Mouse (Mus musculus) adrenal gland, adult 8-10 months (tissue): Measurements from ENCODE around the gene Lrp5. TPM values are rescaled to one million over a fixed set of nuclear protein-coding genes. Genes with fewer than 3 reads are reported as not detected.

Source experiments
- DNase-seq: peaks from one replicate; pipeline ENCODE4 v3.0.0; 2022
- total RNA-seq, 4 experiments: library from RNA; stranded (reverse); gene quantifications; 2 replicates each; pipeline ENCODE4 v1.2.4; 2022

Gene Lrp5
- total RNA-seq, 4 experiments from 2014 or later: 99.3 to 161 (median 120) TPM

DNA sequence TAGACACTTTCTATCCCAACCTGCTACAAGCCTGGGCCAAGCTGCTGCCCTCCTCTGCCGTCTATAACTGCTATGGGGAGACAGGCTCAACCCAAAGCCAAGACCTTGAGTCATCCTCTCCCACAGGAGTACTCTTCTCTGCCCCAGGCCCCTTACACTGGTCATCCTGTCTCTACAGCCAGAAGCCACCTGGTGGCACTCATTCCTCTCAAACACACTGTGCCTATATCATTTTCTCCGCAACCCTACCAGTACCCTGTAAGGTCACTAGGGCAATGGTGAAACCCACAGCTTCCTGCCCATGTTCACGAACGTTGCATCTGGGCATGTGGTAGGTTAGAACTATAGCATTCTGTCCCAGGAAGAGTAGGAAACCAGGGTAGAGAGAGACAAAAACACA lies 31.4 kb downstream of the Lrp5 start:
- DNase-seq: no peak

DNA sequence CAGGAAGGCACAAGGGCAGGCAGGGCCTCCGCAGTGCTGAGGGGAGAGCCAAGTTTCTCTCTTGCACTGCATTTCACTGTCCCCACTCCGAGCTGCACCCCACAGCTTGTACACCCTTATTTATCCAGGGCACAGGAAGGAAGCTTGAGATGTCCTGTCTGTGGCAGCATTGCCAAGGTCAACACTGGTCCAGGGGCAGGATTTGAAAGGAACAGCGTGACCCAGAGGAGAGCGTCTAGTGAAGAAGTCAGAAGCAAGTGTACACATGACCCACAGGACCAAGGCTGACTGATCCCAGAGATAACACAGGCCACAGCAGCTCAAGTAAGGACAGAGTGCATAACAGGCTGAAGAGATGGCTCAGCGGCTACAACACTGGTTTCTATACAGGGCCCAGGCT lies 32.3 kb downstream of the Lrp5 start:
- DNase-seq: peak; percentile 81

DNA sequence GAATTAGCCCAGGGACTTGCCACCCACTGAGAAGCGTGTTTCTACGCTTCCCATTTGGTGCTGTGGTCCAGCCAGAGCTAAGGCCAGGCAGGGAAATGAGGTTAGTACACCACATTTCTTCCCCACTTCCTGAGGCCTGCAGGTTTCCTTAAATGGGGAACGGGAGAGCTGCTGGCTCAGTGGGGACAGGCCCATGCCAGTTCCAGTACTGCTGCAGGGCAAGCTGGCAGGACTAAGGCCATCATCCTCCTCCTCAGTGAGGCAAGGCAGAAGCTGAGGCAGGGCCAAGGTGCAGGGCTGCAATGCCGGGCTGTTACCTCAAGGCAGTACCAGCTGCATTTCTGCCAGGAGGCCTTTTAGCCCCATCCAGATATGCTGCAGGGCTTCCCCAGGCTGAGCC lies 32.9 kb downstream of the Lrp5 start:
- no peak for DNase-seq

DNA sequence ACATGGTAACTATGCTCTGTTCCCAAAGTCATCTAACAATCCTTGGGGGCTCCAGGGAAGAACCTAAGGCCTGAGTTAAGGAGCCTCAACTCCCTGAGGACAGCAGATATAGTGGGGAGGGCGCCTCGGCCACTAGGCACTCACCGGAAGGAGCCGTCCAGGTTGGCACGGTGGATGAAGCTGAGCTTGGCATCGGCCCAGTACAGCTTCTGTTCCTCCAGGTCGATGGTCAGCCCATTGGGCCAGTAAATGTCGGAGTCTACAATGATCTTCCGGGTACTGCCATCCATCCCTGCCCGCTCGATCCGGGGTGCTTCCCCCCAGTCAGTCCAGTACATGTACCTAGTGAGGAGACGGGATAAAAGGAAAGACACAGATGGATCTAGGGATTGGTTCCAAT lies 34.4 kb downstream of the Lrp5 start:
- DNase-seq: no peak

DNA sequence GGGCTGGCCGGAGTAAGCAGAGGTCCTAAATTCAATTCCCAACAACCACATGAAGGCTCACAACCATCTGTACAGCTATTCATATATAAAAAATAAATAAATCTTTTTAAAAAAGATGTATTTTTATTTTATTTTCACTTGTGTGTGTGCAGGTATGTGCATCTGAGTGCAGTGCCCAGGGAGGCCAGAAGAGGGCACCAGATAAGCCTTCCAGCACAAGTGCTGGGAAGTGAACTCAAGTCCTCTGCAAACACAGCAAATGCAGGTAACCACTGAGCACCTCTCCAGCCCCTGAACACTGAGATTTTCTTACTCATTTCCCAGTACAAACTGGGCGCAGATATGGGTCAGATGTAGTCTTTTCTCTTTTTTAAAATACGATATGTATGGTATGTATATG lies 35.1 kb downstream of the Lrp5 start:
- DNase-seq: no peak

DNA sequence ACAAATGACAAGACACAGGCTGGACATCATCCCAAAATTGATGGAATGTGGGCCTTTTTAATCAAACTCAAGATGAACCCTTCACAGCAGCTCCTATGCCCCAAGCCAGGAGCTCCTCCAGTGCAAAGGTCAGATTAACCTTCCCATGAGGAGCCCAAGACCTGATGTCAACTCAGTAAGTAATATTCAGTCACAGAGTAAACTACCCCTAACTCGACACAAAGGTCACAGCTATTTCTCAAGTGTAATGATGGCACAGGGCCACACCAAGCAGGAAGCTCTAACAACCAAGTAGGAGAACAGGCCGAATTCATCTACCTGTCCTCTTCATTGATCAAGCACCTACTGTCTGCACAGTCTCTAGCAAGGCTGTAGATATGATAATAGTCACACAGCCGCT lies 35.9 kb downstream of the Lrp5 start:
- DNase-seq: no peak

DNA sequence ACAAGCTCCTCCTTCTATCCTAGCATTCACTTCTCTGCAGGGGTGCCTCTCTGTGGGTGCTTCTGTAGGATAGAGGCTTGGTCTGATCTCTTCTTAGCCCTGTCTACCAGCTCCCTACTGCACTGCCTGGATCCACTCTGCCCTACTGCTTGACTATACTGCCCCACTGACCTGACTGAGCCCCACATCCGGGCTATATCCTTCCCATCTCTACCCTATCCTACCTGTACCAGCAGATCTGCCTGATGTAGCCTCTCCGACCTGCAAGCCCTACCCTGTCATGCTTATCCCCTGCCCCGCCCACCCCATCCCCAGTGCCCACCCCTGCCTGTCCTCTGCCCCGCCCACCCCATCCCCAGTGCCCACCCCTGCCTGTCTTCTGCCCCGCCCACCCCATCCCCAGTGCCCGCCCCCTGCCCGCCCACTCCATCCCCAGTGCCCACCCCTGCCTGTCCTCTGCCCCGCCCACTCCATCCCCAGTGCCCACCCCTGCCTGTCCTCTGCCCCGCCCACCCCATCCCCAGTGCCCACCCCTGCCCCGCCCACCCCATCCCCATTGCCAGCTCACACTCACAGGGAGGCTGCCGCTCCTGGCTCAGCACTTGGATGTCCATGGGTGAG lies 37.4 kb downstream of the Lrp5 start:
- no peak for DNase-seq

DNA sequence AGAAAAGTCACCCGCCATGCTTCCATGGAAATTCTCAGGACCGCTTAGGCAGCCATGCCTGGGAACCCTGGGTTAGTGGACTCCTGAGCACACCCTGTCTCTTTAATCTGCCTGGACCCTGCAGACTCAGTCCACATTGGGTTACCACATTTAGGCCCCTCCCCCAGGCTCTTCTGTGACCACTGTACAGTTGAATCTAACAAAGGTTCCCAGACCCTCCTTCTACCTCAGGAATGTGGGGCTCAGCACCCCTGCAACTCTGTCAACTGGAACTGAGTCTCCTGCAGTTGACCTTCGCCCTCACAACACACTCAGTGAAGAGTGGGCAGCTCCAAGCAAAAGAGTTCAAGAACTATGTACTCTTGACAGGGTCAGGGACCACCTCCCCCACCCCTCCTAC lies 38.4 kb downstream of the Lrp5 start:
- no peak for DNase-seq

DNA sequence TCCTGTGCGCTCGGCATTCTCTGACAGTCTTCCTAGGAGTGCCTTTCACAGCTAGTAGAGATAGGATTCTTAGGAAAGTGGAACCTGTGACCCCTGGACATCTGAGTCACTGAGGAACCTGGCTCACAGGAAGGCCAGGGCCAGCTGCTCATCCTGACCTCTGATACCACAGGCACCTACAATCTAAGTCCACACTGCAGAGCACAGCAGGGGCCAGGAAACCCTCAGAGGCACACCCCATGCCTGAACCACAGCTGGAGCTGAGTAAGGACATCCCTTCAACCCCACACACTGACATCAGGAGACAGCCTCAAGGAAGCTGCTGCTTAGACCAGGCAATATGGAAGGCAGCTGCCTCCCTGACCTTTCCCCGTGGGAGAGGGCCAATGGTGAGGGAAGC lies 40.6 kb downstream of the Lrp5 start:
- DNase-seq: no peak

DNA sequence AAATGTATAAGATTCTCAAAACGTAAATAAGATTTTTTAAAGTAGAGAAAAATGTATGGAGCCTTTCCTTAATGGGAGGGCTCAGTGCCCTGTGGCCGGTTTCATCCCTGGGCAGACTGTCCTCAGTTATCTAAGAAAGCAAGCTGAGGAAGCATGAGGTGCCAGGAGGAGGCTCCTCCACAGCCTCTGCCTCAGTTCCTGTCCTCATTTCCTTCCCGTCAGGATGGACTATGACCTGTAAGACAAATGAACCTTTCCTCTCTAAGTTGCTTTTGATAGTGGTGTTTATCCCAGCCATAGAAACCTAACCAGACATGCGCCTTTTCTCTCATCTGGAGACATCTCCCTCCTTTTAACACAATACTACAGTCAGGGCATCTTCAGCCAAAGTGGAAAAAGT lies 41.0 kb downstream of the Lrp5 start:
- no peak for DNase-seq

DNA sequence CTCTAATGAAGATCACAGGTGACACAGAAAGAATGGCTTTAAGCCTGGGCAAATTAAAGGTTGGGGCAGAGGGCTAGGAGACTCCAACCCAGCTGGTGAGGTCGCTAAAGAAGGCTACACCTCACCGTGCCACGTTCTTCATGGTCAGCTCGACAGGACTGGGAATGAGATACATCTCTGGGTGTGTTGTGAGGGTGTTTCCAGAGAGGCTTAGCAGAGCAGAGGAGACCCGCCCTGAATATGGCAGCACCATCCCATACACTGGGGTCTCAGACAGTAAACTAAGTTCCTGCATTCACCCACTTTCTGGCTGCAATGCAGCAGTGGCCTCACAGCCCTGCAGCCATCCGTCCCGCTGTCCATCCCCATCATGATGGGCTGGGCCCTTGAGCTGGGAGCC lies 46.8 kb downstream of the Lrp5 start:
- DNase-seq: no peak

DNA sequence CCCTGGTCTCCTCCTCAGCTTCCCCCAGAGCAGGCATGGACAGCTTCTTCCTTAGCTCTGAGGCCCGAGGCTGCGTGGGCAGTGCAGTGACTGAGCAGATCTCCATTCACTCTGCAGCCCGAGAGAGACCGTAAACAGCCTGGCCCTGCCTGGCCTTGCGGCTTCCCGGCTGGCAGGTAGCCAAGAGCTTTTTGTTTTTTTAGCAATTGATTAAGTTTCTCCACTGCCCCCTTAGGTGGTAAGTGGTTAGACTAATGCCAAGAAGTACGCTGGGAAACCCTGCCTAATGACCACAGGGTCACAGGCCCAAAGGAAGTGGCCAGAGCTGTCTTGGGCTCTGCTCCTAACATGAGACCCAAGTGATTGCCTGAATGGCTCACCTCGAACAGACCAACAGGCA lies 47.7 kb downstream of the Lrp5 start:
- DNase-seq: peak; percentile 79

DNA sequence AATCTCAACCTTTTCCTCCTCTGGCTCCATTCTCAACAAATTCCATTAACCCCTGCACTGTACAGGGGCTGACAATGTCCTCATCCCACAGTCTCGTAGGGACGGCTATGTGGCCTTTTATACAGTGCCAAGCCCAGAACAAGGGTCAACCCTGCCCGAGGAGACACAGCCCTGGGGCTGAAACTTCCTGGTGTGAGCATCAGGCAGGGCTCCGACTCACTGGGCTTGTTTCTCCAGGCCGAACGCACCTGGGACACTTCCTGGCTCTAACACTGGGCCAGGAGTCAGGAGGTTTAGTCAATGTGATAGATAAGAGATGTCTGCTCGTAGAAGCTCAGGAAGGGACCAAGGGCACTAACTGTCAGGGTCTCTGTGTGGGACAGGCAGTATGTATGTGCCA lies 54.3 kb downstream of the Lrp5 start:
- no peak for DNase-seq

DNA sequence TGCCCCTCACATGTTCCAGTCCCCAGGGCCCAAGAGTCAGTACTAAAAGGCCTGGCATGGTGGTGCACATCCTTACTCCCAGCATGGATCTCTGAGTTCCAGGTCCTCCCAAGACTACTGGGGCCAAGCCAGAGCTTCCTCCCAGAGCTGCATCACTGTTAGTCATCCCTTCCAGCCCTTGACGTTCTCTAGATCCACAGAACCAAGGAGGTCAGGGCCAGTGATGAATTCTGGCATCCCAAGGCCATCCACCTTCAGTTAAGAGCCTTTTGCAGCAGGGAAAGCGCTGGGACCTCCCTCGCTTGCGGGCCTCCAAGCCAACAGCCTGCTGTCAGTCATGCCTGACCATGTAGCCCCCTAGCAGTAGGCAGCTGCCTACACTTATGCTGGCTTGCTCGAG lies 54.9 kb downstream of the Lrp5 start:
- DNase-seq: peak; percentile 84

DNA sequence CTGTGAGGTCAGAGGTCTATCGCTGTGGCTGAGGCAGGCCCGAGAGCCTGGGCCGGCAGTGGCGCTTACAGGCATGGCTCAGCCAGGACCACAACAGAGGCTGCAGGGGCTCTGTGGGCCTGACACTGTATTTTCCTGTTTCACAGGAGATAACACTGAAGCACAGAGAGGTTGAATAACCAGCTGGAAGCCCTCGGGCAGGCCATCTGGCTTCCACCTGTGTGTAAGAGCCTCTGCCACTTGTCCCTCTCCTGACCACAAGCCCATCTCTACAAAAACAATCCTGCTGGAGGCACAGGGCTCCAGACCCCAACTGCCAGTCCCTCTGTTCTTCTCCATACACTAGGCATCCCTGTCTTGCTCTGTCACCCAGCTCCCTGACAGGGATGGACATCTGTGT lies 55.9 kb downstream of the Lrp5 start:
- no peak for DNase-seq

DNA sequence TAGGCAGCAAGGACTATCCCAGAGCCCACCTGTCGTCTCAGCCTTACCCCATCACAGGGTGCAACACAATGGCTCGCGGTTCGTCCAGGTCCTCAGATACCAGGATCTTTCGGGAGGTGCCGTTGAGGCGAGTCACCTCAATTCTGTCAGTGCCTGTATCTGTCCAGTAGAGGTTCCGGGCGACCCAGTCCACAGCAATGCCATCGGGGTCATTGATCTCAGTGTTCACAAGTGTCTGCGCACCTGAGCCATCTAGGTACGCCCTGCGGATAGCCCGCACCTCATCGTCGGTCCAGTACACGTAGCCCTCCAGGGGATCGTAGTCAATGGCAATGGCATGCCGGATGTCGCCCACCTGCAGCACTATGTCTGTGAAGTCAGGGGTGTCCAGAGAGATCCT lies 56.3 kb downstream of the Lrp5 start:
- no peak for DNase-seq

DNA sequence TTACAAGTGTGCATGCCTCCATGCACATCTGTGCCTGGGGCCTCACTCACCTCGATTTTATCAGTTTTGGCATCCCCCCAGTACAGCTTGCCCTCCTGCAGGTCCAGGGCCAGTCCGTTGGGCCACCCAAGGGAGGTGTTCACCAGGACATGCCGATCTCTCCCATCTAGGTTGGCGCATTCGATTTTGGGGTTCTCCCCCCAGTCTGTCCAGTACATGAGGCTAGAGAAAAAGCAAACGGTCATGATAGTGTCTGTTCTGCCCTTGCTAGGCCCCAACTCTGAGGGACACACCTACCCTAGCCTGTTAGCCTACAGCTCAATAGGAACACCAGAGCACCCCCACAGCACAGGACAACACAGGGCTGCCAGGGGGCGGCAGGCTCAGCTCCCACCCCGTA lies 58.1 kb downstream of the Lrp5 start:
- DNase-seq: no peak

DNA sequence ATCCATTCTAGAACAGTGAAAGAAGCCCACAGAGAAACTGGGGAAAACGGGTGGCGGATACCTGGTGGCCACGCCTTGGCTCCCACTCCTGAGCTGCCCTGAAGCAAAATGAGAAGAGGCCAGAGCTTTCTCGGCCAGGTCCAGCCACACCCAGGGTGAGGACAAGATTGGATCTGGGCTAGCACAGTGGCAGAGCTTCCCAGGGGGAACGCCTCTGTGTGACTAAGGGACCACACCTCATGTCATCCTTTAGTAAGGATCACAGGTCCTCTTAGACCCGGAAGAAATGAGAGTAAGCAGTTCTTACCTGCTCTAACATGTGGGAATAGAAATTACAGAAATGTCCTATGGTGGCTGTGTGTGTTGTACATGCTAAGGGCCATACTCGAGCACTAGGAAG lies 61.3 kb downstream of the Lrp5 start:
- no peak for DNase-seq

DNA sequence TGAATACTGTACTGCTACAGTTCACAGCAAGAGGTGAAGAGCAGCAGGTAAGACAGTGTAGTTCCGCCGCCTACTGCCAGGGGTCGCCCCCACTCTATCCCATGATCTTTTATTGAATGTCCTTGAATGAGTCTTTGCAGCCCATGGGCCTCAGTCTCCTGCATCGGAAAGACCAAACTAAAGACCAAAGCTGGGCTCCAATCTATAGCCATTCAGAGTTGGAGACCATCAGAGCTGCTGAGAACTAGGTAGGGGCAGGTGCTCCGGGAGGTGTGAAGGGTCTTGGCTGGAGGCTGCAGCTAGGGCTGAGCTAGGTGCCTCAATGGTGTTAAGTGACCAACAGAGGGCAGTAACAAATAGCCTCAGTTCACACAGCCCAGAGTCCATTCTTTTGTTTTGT lies 62.5 kb downstream of the Lrp5 start:
- DNase-seq: no peak

DNA sequence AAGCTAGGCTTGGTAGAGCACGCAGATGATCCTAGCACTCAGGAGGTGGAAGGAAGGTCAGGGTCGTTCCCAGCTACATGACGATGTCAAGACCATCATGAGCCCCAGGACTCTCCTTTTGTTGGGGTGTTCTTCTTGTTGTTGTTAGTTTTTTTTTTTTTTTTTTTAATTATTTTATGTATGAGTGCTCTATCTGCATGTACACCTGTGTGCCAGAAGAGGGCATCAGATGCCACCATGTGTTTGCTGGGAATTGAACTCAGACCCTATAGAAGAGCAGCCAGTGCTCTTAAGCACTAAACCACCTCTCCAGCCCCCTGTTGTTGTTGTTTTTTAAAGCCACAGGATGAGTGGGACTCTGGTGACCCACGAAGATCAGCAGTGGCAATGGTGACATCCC lies 63.1 kb downstream of the Lrp5 start:
- DNase-seq: no peak

DNA sequence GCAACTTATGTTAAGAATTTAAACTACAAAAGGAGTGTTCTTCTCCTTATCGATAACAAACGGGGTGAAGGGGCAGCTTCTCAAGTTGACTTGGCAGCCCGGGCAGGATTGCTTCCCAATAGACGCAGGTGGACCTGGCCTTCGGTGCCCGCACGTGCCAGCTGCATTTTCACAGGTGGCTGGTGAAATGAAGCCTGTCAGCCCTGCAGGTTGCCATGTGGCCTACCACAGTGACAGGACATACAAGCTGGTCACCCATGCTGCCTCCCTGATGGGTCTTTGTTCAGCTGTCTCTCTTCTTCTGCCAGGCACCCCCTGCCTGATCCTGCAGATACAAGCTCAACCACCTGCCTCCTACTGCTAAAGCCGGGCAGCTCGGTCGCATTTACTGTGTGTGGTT lies 65.5 kb downstream of the Lrp5 start:
- no peak for DNase-seq

DNA sequence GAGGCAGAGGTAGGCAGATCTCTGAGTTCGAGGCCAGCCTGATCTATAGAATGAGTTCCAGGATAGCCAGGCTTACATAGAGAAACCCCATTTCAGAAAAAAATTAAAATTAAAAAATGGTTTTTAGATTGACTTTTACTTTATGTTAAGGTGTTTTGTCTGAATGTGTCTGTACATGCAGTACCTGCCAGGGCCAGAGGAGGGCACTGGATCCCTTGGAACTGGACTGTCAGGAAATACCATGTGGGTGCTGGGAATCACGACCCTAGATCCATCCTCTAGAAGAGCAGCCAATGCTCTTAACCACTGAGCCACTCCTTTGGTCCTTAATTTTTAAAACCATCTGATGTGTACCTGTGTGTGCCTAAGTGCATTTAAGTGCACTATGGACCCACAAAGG lies 67.0 kb downstream of the Lrp5 start:
- DNase-seq: no peak

DNA sequence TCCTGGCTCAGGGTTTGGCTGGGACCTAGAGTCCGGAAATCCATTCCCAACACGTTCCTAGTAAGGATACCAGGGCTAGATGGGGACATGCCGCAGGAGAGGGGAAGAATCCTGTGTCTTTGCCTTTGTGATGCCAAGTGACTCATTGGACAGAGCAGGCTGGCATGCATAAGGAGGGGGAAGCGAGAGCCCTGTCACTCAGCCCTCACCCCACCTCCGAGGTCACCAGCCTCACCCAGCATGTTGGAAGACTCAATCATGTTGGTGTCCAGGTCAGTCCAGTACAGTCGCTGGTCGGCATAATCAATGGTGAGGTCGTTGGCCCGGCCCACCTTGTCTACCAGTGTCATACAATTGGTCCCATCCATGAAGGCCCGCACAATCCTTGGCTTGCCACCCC lies 72.4 kb downstream of the Lrp5 start:
- no peak for DNase-seq

DNA sequence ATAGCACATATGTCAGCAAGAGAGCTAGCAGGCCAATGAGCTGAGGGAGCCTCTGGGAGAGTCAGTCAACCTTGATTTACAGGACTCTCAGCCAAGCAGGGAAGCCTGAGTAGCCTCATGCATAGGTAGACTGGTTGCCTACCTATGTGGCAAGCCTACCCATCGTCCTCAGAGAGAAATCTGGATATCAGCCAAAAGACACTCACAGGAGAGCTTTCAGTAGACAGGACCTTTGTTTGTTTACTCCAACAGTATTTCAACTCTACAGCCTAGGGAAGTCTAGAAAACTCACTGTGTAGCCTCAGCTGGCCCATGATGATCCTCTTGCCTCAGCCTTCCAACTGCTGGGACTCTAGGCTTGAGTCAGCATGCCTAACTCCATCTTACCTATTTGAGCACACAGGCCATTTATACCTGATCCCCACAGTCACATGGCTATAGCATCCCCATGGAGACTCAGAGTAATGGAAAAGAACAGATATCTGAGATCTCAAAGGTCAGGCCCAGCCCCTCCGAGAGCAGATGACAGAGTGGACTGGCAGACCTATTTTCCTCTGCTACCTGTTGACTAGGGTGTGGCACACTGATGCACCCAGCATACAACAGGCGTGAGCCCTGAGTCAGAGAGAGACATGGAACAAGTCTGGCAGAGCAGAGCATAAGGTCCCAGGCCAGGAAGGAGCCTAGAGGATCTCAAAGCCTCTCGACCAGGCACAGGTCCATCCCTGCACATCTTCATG lies 73.7 kb downstream of the Lrp5 start:
- DNase-seq: no peak

DNA sequence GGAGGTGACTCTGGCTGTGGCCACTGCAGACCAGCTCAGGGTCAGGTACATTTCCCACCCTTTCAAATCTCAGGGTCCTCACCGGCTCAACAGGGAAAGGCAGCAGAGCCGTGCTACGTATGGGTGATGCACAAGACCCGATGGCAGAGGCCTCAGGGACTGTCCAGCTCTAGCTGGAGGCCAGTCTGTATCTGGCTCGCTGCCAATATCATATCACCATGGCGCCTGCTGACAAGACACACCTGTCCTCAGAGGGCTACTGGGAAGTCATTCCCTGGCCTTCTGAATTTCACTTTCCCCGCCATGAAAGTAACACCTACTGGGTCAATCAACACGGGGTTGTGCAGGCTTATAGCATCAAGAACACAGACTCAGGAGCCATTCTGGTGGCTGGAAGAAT lies 74.6 kb downstream of the Lrp5 start:
- no peak for DNase-seq
